Mouse (Mus musculus) granulocyte monocyte progenitor cell, adult 5-6 weeks (primary cell): ENCODE measurements around the gene Ift43. TPM values are rescaled to one million over a fixed set of nuclear protein-coding genes. Genes with fewer than 3 reads are reported as not detected.

Source experiments
- ATAC-seq: replicated peaks from 2 replicates; pipeline ENCODE4 v1.8.0; 2016; ENCODE audit warnings: mild to moderate bottlenecking, moderate TSS enrichment, inconsistent platforms; ENCODE audit not compliant: poor library complexity, severe bottlenecking
- total RNA-seq, 2 experiments: library from RNA; stranded (forward) in 1 of 2; stranded (reverse) in 1 of 2; fragments of 200-712, 200-1000 nt in 1 of 2; fragments of >200 nt in 1 of 2; fragmentation: Nextera tagmentation in 1 of 2; gene quantifications; 2 replicates each; pipeline ENCODE4 v1.2.3; 2014 to 2017

Gene Ift43
- total RNA-seq, 2 experiments from 2014 or later = not detected

DNA sequence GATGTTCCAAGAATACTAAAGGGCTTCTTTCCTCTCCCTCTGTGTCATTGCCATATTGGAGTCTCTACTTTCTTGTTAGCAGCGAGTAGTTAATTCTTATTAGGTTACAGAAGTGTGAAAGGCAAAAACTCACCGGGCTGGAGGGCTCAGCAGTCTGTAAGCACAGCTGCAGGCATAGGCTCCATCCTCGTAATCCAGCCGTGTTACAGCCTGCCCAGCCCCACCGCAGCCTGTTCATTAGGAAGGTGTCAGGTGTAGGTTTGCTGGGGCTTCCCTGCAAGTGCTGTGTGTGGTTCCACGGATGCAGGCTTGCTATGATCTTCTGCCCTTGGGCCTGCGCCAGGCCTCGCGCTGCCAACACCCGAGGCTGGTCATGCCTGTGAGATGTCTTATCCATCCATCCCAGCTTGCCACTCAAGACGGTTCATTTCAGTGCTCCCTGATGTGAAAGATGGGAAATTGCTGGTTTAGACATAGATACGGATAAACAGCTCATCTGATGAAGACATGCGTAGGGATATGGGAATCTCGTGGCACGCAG is 34.0 kb downstream of the Ift43 start:
- no peak for ATAC-seq

GRCm38 (mm10) chr12:86124016-86124415 is 41.7 kb downstream of the Ift43 start:
- ATAC-seq = no peak

DNA sequence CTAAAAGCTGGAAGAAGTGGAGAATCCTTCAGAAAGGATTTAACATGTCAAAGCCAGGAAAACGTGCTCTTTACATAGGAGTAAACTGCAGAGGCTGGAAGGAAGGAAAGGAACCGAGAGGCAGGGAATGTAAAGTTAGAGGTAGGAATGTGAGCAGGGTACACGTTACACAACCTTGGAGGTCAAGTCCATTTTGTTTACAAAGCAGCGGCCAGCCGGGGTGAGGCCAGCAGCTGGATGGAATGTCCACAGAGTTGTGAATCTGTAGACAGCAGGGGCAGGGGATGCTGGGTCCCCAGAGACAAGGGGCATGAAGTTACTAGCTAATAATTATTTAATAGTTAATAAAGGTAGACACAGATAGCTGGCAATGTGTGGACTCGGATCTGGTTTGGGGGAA is 45.8 kb downstream of the Ift43 start:
- no peak for ATAC-seq

DNA sequence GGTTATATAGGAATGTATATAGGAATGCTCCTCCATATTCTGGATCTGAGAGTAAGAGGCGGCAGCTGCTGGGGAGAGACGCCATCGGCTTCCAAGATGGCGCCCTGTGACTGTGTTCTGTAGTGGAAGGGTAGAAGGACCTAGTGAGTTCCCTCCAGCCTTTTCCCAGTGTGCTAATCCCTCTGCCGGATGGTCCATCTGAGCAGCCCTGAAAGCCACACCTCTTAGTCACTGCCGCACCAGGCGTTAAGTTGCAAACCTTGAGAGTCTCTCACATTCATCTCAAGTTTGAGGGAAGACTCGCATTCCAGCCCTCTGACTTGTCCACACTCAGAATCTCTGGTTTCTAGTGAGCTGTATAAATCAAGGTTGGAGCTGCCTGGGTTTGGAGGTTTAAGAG is 46.7 kb downstream of the Ift43 start:
- no peak for ATAC-seq

- no peak for ATAC-seq
Observed at GRCm38 (mm10) chr12:86129696-86130095, 47.4 kb downstream of the Ift43 start.

GRCm38 (mm10) chr12:86132799-86133198 is 50.5 kb downstream of the Ift43 start:
- peak; percentile 63 for ATAC-seq

DNA sequence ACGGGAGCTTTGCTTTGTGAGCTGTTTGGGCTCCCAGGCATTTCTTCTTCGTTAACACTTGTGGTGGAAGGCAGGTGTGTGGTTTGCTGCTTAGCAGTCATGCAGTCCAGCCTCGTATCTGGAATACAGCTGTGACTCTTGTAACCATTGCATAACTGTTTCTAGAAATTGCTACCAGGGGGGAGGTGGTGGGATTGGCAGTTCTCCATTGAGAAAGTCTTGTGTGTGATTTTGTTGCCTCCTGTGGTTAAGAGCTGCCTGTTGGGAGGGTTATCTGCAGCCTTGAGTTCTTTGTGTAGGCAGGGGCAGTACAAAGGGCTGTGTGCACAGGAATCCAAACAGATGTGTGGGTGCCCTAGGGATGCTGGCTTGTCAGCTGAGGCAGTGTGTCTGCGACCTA is 53.4 kb downstream of the Ift43 start:
- no peak for ATAC-seq

DNA sequence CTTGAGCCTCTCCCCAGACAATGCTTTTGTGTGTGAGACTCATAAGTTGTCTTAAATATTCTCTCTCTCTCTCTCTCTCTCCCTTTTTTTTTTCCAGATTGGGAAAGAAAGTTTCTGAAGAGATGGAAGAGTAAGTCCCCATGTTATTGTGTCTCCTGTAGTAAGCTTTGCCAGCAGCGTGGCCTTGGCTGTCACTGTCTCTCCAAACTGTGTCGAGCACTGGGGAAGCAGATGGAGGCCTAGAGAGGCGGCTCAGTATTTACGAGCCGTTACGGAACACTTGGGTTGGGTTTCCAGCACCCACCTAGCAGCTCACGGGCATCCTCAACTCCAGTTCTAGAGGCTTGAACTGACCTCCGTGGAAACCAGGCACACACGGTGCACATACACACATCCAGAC is 56.4 kb downstream of the Ift43 start:
- no peak for ATAC-seq

DNA sequence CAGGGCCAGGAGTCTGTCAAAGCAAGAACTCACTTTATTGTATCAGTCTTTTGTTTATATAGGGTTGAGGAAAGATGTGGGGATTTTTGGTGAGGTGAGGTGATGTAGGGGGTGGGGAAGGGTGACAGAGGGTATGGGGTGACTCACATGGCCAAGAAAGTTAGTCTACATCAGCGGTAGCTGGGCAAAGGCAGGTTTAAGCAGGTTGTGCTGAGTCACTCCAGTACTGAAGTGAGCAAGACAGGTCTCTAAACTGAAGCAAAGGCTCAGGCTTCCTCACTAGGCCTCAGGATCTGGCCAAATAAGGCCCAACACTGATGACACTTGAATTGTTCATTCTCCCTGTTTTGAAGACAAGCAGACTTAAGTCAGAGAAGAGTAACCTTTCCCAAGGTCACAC is 60.0 kb downstream of the Ift43 start:
- ATAC-seq = no peak

DNA sequence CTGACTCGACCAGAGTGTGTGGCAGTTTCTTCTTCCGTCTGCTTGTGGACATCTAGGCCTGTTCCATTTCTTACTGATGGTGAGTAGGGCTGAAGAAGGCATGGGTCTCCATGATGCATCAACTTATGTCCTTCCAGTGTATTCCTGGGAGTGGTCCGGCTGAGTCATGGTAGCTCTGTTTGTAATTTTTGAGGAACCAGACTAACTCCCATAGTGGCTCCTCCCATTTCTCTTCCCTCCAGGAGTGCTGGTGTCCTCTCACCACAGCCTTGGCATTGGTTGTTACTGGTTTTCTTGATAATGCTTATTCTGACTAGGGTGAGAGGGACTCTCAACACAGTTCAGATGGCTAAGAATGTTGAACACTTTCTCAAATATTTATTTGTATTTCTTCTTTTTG is 63.9 kb downstream of the Ift43 start:
- no peak for ATAC-seq

DNA sequence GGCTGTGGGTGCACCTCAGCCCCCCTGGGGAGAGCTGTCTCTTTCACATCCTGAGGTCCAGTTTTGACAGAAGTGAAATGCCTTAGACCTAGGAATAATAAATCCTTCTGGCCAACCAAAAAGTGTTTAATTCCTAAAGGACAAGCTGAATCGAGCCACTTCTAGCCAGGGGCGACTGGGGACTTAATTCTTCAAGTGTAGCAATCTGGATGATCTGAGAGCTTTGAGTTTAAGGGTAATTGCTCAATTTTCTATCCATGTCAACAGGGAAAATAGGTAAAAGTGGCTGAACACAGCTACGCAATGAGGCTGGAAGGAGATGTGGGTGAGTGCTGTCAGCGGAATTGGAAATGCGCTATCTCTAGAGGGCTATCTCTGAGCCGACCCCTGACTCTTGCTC is 65.9 kb downstream of the Ift43 start:
- no peak for ATAC-seq

- no peak for ATAC-seq
Observed at GRCm38 (mm10) chr12:86149087-86149486, 66.7 kb downstream of the Ift43 start.

DNA sequence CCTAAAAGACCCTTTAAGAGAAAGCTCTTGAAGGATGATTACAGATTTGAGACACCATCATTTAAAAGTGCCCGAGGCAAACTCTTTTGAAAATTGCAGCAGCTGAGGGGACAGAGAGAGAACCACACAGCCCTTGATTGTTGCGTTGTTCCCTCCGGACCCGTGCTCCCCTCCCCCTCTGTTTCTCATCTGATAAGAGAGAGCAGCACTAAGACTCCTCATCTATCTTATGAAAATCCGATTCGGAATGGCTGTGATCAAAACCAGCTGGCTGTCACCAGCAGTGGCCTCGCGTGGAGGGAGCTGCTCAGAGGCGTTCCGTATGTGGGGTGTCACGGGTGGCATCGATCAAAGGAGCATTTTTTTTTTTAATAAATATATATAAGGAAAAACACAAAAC is 69.6 kb downstream of the Ift43 start:
- no peak for ATAC-seq

GRCm38 (mm10) chr12:86153213-86153957 is 71.0 kb downstream of the Ift43 start:
- no peak for ATAC-seq

DNA sequence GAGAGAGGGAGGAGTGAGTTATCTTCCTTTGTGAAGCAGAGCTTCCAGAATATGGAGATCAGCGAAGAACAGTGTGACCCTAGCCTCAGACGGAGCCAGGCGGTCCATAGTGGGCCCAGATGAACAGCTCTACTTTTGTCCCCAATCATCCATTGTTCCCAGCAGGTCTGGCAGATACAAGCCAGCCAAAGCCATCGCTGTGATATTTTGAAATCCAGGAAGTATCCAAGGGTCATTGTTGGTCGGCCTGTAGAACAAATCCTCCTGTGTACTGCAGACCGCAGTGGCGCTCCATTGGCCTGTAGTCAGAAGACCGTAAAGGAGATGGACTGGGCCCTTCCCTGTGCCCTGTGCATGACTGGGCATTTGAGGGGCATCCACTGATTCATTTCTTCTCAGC is 72.8 kb downstream of the Ift43 start:
- no peak for ATAC-seq

DNA sequence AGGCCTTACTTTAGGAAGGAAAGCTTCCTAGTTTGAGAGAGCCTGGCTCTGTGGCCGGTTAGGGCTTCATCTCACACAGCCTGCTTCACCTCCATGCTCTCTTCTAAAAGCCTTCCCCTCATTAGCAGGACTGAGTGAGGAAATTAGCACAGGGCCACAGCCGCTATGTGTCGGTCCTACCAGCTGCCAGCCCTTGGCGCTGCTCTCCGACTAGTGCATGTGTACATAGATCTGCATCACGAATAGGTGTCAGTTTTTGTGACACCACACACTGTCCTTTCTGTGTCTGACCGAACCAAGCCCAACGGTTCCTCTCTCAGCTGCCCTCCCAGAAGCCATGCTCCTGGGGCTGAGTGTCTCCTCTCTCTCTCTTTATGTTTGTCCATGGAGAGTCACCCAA is 74.8 kb downstream of the Ift43 start:
- ATAC-seq = no peak

DNA sequence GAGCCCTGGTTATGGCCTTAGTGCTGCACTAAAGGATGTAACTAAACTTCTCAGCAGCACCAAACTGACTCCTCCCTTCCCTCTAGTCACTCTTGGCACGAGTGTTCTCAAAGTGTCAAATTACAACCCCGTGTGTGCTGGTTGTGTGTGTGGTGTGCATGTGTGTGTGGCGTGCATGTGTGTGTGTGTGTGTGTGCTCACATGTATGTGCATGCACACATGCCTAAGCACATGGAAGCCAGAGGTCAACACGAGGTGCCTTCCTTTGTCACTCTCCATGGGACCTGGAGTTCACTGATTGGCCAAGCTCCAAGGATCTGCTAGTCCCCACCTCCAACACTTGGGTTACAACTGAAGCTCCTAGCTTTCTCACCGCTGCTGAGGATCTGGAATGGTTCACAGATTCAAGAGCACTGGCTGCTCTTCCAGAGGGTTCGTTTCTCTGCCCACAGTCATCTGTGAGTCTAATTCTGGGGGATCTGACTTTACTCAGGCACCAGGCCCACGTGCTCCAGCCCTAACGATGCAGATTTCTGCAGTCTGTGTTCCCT is 75.6 kb downstream of the Ift43 start:
- ATAC-seq = no peak

DNA sequence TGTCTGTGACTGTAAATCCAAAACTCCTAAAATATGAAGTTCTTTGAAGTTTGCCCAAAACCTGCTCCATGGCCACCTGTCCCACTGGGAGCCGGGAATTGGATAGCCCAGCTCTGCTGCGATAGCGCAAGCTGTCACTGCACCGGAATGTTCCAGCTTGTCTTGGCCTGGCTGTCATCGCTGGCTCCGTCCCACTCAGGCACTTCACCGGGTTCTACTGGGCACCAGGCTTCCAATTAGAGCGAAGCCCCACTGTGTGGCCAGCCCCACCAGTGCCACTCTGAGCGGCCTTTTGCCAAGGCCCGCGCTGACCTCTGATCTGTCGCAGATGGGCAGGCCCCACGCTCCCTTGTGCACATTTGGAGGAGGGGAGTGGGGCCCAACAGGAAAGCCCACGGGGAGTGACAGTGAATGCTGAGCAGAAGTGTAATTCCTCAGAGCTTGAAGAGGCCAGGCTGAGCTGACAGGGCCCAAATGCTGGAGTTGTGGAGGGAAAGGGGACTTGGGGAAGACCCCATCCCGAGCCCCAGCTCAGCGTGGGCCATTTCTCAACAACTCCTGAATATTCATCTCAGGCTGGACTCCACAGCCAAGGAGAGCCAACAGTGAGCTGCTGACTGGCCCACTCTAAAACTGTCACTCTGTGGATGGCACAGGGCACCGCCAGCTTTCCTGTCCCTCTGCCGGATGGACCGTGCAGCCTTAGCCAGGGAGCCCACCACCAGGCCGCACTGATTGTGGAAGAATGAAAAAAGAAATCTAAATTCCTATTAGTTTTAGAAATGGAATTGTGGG is 76.5 kb downstream of the Ift43 start:
- ATAC-seq = no peak

DNA sequence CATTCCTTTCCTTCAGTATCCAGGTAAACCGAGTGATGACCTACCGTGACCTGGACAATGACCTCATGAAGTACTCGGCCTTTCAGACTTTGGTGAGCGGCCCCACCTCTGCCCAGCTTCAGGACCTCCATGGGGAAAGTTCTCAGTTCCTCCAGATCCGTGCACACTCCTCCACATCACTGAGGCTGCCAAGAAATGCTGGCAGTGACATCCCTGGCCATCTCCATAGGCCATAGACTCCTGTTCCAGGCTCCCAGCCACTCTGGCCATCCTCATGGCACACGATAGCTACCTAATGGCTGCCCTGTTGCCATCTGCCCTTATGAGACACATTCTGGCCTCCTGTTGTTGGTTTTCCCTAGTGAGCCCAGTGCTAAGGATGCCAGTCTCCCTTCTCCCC is 79.1 kb downstream of the Ift43 start:
- ATAC-seq = no peak

DNA sequence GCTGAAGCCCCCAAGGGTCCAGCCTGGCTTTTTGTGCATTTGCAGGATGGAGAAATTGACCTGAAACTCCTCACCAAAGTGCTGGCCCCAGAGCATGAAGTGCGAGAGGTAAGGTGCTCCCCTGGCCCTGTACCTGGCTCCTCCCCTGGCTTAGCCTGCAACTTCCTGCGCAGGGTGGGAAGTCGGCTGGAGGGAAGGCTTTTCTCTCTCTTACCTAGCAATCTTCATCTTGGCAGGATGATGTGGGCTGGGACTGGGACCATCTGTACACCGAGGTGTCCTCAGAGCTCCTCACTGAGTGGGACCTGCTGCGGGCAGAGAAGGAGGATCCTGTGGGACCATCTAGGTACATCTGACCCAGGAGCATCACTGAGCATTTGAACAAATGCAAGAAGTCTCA is 79.6 kb downstream of the Ift43 start:
- no peak for ATAC-seq
